Mouse (Mus musculus): ENCODE results near the gene Tbcd. TPM values are rescaled to one million over a fixed set of nuclear protein-coding genes. Genes with fewer than 3 reads are reported as not detected.

Tbcd gene
- polyA plus RNA-seq, 1 experiment from 2014 or later, result 57.9 TPM

- no peak for ATAC-seq (ENCODE audit: low FRiP score, low read depth)
- Histone ChIP-seq H3K4me3 (no peak overlapping the region), H3K9ac (replicated peaks) (no peak overlapping the region), H3K4me1 (no peaks in the 10 kb centered on the region), H3K27me3 (no peaks in the 10 kb centered on the region), H3K27ac (replicated peaks) (no peak overlapping the region), H3K36me3 (peaks cover 22% of the 10 kb centered on the region), H3K9me3 (no peaks in the 10 kb centered on the region), H3K4me2 (replicated peaks) (no peak overlapping the region)
- WGBS, result 92% methylated on average over 2 of the region's 2 CpGs
These were observed 29.4 kb downstream of the Tbcd start for GRCm38 (mm10) chr11:121481129-121481528.

DNA sequence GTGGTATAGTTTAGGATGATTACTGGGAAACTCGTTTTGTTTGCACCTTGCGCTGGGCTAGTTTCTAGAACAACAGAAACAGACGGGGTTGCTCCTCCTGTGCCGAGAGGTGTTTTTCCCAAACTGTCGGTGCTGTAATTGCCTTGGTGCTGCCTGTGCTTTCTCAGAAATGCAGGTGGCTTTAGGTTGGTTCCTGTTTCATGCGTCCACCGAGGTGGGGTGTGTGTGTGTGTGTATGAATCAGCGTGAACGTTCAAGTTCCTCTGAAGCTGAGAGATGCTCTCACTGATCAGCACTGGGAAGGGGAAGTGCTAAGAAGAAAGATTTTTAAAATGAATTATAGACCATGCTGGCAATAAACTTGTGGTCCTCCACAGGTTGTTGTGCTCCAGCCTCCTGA is 34.1 kb downstream of the Tbcd start:
- Histone ChIP-seq H3K4me3 (no peak overlapping the region), H3K27ac (replicated peaks) (no peak overlapping the region), H3K27me3 (no peaks in the 10 kb centered on the region), H3K4me1 (no peaks in the 10 kb centered on the region), H3K4me2 (replicated peaks) (no peak overlapping the region), H3K36me3 (0 out of 2 replicates have a peak, but pooled peaks cover 12% of the 10 kb centered on the region), H3K9ac (replicated peaks) (no peak overlapping the region), H3K9me3 (no peaks in the 10 kb centered on the region)
- WGBS, result 94% methylated on average over 9 of the region's 9 CpGs
- ATAC-seq (ENCODE audit: low FRiP score, low read depth), result no peak

DNA sequence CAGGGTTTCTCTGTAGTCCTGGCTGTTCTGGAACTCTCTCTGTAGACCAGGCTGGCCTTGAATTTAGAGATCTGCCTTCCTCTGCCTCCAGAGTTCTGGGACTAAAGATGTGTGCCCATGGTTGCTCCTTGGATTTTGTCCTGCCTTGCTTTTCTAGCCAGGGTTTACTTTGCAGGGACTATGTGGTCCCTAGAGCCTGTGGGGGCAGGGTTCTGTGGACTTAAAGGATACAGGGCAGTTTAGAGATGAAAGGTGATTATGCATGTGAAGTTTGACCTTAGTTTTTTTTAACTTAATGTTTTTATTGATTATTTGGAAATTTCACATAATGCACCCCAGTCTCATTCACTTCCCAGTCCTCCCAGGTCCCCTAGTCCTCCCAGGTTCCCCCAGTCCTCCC is 38.9 kb downstream of the Tbcd start:
- Histone ChIP-seq H3K27ac (replicated peaks) (no peak overlapping the region), H3K9me3 (no peaks in the 10 kb centered on the region), H3K9ac (replicated peaks) (no peak overlapping the region), H3K4me2 (replicated peaks) (no peak overlapping the region), H3K4me1 (no peaks in the 10 kb centered on the region), H3K36me3 (peaks cover 19% of the 10 kb centered on the region), H3K27me3 (no peaks in the 10 kb centered on the region), H3K4me3 (no peak overlapping the region)
- no peak for ATAC-seq (ENCODE audit: low FRiP score, low read depth)

GRCm38 (mm10) chr11:121500595-121500994 is 48.8 kb downstream of the Tbcd start:
- peaks cover 61% of the 10 kb centered on the region for H3K36me3 ChIP-seq
- no peaks in the 10 kb centered on the region for H3K4me1 ChIP-seq
- no peak for ATAC-seq (ENCODE audit: low FRiP score, low read depth)
- H3K27ac ChIP-seq (replicated peaks), result no peak overlapping the region
- no peaks in the 10 kb centered on the region for H3K9me3 ChIP-seq
- no peak overlapping the region for H3K4me2 ChIP-seq (replicated peaks)
- H3K9ac ChIP-seq (replicated peaks), result no peak overlapping the region
- H3K27me3 ChIP-seq, result no peaks in the 10 kb centered on the region
- H3K4me3 ChIP-seq, result no peak overlapping the region

DNA sequence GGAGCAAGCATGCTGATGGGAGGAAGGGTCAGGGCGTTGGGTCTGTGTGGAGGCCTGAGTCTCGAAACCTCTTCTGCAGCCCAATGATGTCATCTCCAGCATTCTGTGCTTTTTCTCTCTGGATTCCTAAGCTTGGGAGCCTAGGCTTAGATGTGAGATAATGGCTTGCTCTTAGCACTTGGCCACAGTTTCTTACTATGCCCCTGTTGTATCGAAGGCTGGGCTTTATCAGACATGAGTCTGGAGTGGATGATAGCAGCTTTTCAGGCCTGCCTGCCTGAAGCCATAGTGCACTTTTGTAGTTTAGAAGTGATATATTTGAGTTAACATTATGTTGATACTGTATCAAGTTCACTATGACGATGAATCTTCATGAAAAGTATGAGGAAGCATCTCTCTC is 49.8 kb downstream of the Tbcd start:
- no peaks in the 10 kb centered on the region for H3K27me3 ChIP-seq
- ATAC-seq (ENCODE audit: low FRiP score, low read depth), result no peak
- WGBS, result 92% methylated on average over 4 of the region's 4 CpGs
- peaks cover 62% of the 10 kb centered on the region for H3K36me3 ChIP-seq
- no peak overlapping the region for H3K4me2 ChIP-seq (replicated peaks)
- no peaks in the 10 kb centered on the region for H3K4me1 ChIP-seq
- H3K9ac ChIP-seq (replicated peaks), result no peak overlapping the region
- no peak overlapping the region for H3K4me3 ChIP-seq
- no peak overlapping the region for H3K27ac ChIP-seq (replicated peaks)
- no peaks in the 10 kb centered on the region for H3K9me3 ChIP-seq

- WGBS, result 92% methylated on average over 4 of the region's 4 CpGs
- Histone ChIP-seq H3K9ac (replicated peaks) (no peak overlapping the region), H3K4me1 (no peaks in the 10 kb centered on the region), H3K27me3 (no peaks in the 10 kb centered on the region), H3K9me3 (no peaks in the 10 kb centered on the region), H3K4me3 (no peak overlapping the region), H3K4me2 (replicated peaks) (no peak overlapping the region), H3K36me3 (peaks cover 58% of the 10 kb centered on the region), H3K27ac (replicated peaks) (no peak overlapping the region)
- ATAC-seq (ENCODE audit: low FRiP score, low read depth), result no peak
These were observed 50.5 kb downstream of the Tbcd start for GRCm38 (mm10) chr11:121502000-121502860.

DNA sequence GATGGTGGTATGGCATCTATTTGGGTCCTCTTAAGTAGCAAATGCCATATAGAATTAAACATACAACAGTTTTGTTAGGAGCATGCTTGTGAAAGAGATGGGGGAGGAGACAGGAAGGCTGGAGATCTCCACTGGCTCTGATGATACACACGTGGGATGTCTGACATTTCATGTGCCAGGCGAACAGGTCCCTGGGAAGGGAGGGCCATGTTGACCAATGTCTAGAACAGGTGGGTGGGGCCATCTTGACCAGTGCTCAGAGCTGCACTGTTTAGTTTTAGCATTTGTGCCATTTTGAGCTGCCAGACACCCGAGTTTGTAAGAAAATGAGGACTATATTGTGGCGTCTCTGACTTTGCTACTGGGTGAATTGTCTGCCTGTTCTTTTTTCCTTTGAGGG is 56.7 kb downstream of the Tbcd start:
- Histone ChIP-seq H3K36me3 (peaks cover 22% of the 10 kb centered on the region), H3K27me3 (no peaks in the 10 kb centered on the region), H3K4me3 (no peak overlapping the region), H3K4me2 (replicated peaks) (no peak overlapping the region), H3K9me3 (no peaks in the 10 kb centered on the region), H3K9ac (replicated peaks) (no peak overlapping the region), H3K4me1 (no peaks in the 10 kb centered on the region), H3K27ac (replicated peaks) (no peak overlapping the region)
- WGBS, result 94% methylated on average over 4 of the region's 4 CpGs
- ATAC-seq (ENCODE audit: low FRiP score, low read depth), result no peak

DNA sequence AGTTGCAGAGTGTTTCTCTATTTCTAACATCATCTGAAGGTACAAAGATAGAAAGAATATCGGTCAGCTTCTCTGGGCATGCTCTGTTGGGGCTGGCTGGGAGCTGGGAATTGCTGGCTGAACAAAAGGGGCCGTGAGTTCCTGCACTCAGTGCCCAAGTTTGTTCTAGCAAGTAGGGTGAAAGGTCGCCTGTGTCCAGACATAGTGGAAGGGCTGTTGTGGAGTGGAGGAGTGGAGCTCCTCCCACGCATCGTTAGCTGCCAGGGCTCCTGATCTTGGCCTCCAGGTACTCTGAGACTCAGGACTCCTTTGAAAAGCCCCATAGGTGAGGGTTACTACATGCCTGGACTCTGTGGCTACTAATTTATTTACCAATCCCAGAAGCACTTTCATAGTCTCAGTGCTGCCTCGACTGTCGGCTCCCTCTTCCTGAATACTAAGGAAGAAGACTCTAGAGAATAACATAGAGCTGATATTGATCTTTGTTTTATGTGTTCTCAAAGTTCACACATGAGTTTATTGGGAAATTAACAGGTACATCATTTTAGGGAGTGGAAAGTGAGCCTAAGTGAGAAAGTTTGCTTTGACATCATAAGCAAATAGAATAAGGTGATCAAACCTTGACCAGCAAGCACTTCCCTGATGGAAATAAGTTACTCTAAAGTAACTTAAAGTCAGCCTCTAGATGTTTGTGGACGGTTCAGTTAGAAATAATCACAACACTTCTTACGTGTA is 58.9 kb downstream of the Tbcd start:
- no peak for ATAC-seq (ENCODE audit: low FRiP score, low read depth)
- Histone ChIP-seq H3K9ac (replicated peaks) (no peak overlapping the region), H3K4me3 (no peak overlapping the region), H3K27ac (replicated peaks) (no peak overlapping the region), H3K4me1 (no peaks in the 10 kb centered on the region), H3K27me3 (no peaks in the 10 kb centered on the region), H3K36me3 (peaks cover 8% of the 10 kb centered on the region; the same call in 1 of the 2 replicates), H3K9me3 (no peaks in the 10 kb centered on the region), H3K4me2 (replicated peaks) (no peak overlapping the region)
- 84% methylated on average over 9 of the region's 9 CpGs for WGBS

- 90% methylated on average over 8 of the region's 8 CpGs for WGBS
- Histone ChIP-seq H3K27ac (replicated peaks) (no peak overlapping the region), H3K27me3 (no peaks in the 10 kb centered on the region), H3K4me3 (no peak overlapping the region), H3K9ac (replicated peaks) (no peak overlapping the region), H3K4me1 (no peaks in the 10 kb centered on the region), H3K4me2 (replicated peaks) (no peak overlapping the region), H3K36me3 (0 out of 2 replicates have a peak, but pooled peaks cover 8% of the 10 kb centered on the region), H3K9me3 (no peaks in the 10 kb centered on the region)
- no peak for ATAC-seq (ENCODE audit: low FRiP score, low read depth)
These were observed 61.3 kb downstream of the Tbcd start for GRCm38 (mm10) chr11:121512896-121513572.

DNA sequence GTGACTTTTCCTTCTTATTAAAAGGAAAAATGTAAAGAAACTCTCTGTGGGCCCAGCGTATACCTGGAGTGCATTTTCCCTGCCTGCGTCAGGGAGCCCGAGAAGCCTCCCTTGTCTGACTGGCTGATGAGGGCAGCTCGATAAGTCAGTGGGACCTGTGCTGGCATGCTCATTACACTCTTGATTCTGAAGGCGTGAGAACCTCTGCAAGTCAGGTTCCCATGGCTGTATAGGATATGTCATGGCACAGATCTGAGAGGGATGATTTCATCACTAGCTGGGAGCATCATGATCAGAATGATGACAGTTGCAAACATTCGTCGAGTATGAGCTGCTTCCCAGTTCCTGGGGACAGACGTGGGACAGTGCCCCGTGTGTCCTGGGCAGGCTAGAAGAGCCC is 64.2 kb downstream of the Tbcd start:
- H3K4me1 ChIP-seq, result 0 out of 2 replicates have a peak, but pooled peaks cover 5% of the 10 kb centered on the region
- H3K4me3 ChIP-seq, result no peak overlapping the region
- no peaks in the 10 kb centered on the region for H3K27me3 ChIP-seq
- H3K9me3 ChIP-seq, result no peaks in the 10 kb centered on the region
- 0 out of 2 replicates have a peak, but pooled peaks cover 8% of the 10 kb centered on the region for H3K36me3 ChIP-seq
- H3K9ac ChIP-seq (replicated peaks), result no peak overlapping the region
- no peak overlapping the region for H3K4me2 ChIP-seq (replicated peaks)
- WGBS, result 91% methylated on average over 9 of the region's 9 CpGs
- no peak overlapping the region for H3K27ac ChIP-seq (replicated peaks)
- no peak for ATAC-seq (ENCODE audit: low FRiP score, low read depth)

DNA sequence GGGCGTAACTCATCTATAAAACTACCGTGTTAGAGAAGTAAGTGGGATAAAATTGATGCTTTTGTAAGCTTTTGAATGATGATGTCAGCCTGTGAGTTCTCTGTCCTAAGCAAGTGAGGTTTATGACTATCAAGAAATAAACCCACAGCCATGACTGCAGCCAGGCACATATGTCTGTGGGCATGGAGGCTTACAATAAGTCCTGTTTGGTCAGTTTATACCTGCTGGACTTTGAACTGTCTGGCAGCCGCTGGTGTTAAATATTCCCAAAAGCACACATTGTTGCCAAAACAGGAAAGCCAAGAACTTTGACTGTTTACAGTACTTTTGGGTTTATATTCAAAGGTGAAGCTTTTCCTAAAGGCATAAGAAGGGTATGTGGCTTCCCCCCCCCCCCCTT is 65.2 kb downstream of the Tbcd start:
- no peak overlapping the region for H3K4me2 ChIP-seq (replicated peaks)
- no peaks in the 10 kb centered on the region for H3K27me3 ChIP-seq
- 0 out of 2 replicates have a peak, but pooled peaks cover 5% of the 10 kb centered on the region for H3K4me1 ChIP-seq
- 84% methylated on average over 3 of the region's 3 CpGs for WGBS
- no peak overlapping the region for H3K4me3 ChIP-seq
- H3K9ac ChIP-seq (replicated peaks), result no peak overlapping the region
- H3K36me3 ChIP-seq, result 0 out of 2 replicates have a peak, but pooled peaks cover 7% of the 10 kb centered on the region
- no peak for ATAC-seq (ENCODE audit: low FRiP score, low read depth)
- H3K9me3 ChIP-seq, result no peaks in the 10 kb centered on the region
- H3K27ac ChIP-seq (replicated peaks), result no peak overlapping the region
